Mouse (Mus musculus) cerebellum, adult (tissue): ENCODE data around the gene Rundc1.
"Not testable (repeated sequence)": the region's sequence is repeated elsewhere in the genome, so short reads cannot be mapped to it uniquely, and the experiment has no call there.

Experiments
- ATAC-seq: cut with Nextera tagmentation; 2 replicates; pipeline ENCODE4 v1.9.2; 2017; ENCODE audit warnings: mild to moderate bottlenecking, moderate library complexity, mixed read lengths; ENCODE audit not compliant: insufficient number of reproducible peaks, low FRiP score, low TSS enrichment

Rundc1 gene

GRCm38 (mm10) chr11:101465101-101465868, 40.4 kb downstream of the Rundc1 start:
- ATAC-seq: no peak

GRCm38 (mm10) chr11:101465869-101466551, 41.1 kb downstream of the Rundc1 start, which contains the start of gene Vat1:
Gene Vat1 (minus strand): TSS chr11:101466230.
- ATAC-seq: no peak

- ATAC-seq: not testable (repeated sequence)
Observed at GRCm38 (mm10) chr11:101466552-101466950, 41.7 kb downstream of the Rundc1 start.

DNA sequence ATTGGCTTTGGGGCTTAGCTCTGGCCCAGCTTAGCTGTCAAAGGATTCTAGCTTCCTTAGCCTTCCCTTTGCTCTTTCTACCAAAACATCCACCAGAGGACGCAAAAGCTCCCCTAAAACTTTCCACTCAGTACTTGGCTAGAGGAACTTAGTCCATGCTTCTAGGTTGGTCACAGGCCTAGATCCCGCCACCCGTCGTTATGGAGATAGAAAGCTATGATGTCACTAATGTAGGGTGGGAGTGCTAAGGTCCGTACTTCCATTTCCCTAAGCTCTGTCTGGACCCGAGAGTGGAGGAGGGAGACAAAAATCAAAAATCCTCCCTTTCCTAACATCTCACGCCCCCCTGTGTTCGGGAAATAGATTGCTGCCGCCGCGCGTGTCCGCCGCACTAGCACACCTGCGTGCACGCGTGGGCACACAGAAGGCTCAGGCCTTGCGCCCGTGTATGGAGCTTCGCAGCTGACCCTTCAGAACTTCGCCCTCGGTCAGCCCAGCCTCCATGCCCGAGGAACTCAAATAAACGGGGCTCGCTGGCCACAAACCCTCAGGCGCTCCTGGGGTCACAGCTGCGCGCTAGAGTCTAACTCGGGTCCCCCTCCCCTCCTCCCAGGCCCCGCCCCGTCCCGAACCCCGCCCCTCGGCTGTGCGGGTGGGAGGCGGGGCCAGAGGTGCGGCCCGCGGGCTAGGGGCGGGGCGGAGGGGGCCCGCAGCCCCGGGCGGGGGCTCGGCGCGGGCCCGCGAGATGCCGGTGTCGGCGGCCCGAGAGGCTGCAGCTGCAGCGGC, 42.8 kb downstream of the Rundc1 start:
- 0 out of 2 replicates have a peak, but pooled peaks have one; percentile 26 for ATAC-seq

DNA sequence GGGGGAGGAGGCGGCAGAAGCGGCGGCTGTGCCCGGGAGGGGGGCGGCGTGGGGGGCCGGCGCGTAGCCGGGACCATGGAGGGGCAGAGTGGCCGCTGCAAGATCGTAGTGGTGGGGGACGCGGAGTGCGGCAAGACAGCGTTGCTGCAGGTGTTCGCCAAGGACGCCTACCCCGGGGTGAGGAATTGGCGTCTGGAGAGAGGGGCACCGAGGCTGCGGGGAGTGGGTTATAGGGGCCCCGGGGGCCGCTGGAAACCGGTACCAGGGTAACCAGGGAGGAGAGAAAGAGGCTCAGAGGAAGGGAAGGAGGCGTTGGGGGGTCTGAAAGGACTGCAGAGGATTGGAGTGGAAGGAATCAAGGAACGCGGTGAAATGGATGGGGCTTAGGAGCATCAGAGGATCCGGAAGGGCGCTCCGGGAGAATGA, 43.4 kb downstream of the Rundc1 start:
- ATAC-seq: no peak

DNA sequence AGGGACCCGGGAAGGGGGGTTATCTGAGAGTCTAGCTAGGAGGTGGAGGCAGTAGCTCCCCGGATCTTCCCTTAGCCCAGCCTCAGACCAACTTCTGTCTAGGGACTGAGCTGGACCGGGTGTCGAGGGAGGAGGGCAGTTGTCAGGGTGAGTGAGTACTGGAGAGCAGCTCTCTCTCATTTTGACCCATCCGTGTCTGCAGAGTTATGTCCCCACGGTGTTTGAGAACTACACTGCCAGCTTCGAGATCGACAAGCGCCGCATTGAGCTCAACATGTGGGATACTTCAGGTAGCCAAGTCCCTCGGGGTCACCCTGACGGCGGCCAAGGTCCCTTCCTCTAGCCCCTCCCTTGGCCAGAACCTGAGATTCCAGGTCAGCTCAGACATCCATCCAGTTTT, 43.8 kb downstream of the Rundc1 start:
- no peak for ATAC-seq

DNA sequence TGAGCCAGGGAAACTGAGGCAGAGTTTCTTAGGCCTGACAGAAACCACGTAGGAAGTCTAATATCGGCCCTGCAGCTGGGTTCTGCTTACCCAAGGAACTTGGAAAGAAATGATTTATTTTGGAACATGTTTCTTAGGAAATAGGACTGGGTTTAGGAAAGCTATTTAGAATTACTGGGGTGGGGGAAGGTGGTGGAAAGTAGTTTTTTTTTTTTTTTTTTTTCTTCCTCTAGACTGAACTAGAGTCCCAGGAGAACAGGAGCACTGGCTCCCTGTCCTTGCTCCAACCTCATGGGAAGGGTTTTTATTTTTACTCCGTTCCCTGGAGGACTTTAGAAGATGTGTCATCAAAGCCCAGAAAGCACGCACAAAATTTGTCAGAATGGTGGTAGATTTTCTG, 44.3 kb downstream of the Rundc1 start:
- no peak for ATAC-seq

DNA sequence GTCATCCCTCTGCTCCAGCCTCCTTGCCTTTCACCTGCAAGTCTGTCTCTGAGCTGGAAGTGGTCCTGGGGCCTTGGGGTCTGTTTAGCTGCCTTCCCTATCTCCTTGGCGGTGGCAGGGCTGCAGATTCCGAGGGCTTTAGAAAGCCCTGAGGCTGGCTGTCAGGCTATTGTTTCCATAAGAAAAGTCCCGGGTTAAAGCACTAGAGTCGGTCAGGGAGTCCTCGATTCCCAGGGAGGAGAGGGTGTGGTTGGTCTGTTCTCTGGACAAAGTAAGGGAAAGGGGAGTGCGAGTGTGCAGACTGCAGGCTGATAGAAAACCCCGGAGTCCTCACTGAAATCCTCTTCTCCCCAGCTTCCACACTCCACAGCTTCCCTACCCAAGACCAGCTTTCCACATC, 45.3 kb downstream of the Rundc1 start:
- no peak for ATAC-seq

DNA sequence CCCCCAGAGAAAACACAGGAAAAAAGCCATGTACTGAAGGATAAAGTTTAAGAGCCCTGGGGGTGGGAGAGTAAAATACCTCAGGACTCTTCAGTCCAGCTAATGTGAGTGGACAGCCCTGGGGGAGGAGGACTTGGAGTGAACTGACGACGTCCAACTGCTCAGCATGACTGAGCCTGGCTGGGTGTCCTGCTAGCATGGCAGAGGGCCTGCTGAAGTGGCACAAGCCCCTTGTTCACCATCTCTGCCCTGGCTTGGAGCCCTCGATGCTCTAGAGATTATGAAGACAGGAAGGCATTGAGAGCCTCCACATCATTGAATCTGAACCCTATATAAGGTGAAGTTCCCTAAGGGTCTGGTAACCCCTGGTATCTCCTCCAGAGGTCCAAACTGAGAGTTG, 47.0 kb downstream of the Rundc1 start:
- no peak for ATAC-seq

GRCm38 (mm10) chr11:101472336-101472735, 47.5 kb downstream of the Rundc1 start:
- ATAC-seq: no peak

- ATAC-seq: not testable (repeated sequence)
Observed at GRCm38 (mm10) chr11:101473686-101474085, 48.8 kb downstream of the Rundc1 start.

- no peak for ATAC-seq
Observed at GRCm38 (mm10) chr11:101474298-101474697, 49.4 kb downstream of the Rundc1 start.

GRCm38 (mm10) chr11:101476361-101476760, 51.5 kb downstream of the Rundc1 start:
- ATAC-seq: not testable (repeated sequence)

- no peak for ATAC-seq
Observed at GRCm38 (mm10) chr11:101477194-101477551, 52.3 kb downstream of the Rundc1 start.

DNA sequence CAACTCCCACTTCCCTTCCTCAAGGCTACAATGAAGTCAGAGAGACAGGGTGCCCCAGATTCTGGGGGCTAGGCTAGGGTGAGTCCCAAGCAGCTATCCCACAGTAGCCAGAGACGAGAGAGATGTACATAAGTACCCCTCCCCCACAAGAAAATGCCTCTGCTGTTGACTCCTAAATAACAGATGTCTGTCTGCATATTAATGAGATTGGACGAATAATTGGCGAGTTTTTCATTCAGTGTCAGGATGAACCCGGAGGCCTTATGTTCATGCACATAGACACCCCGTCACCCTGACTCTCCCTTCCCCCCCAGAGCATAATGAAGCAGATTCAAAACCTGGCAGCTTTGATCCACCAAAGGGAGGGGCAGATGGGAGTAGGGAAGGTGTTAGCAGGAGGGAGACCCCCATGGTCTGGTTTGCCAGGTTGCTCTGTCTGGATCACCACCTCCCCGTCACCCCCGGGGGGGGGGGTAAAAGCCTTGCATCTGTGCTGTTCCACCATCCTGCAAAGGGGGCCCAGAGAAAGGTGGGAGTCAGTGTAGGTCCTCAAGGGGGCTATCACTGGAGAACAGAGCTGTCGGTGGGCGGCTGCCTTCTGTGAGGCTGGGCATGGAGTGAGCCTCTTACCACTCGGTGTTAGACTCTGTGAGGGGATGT, 52.8 kb downstream of the Rundc1 start:
- no peak for ATAC-seq

GRCm38 (mm10) chr11:101479171-101479635, 54.3 kb downstream of the Rundc1 start:
- ATAC-seq: no peak

GRCm38 (mm10) chr11:101480912-101481311, 56.0 kb downstream of the Rundc1 start:
- no peak for ATAC-seq

GRCm38 (mm10) chr11:101483804-101484203, 58.9 kb downstream of the Rundc1 start:
- no peak for ATAC-seq

- ATAC-seq: no peak
Observed at GRCm38 (mm10) chr11:101484245-101484644, 59.4 kb downstream of the Rundc1 start.

DNA sequence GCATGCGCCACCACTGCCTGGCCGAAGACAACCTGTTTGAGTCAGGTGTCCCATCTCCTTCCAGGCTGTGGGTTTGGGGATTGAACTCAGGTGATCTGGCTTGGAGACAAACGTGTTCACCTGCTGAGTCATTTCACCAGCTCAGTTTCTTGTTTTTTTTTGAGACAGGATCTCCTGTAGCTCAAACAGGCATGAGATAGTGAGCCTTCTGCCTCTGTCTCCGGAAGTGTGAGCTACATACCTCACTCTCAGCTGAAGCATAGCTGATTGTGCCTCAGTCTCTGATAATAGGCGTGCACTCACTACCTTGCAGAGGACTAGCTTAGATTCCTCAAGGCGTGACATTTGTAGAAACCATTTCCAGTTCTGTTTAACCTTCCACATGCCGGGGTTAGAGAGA, 59.9 kb downstream of the Rundc1 start:
- no peak for ATAC-seq
